Mouse (Mus musculus) left cerebral cortex, postnatal 36 days (tissue): Measurements from ENCODE around the gene Hist2h2ac. TPM values are rescaled to one million over a fixed set of nuclear protein-coding genes. Genes with fewer than 3 reads are reported as not detected.
A peak's percentile ranks its signal among the peaks of the same experiment; 100 is the strongest.
"Not testable (repeated sequence)": the region's sequence is repeated elsewhere in the genome, so short reads cannot be mapped to it uniquely, and the experiment has no call there.

Experiments used
- DNase-seq, 2 experiments: peaks; one replicate each; pipeline ENCODE4 v3.0.0; 2021 to 2022; ENCODE audit warnings: low spot score in 2 of 2, mixed read lengths in 1 of 2
- intact Hi-C: fragments of 180-260 bp; cut with DNase I; formaldehyde crosslinking; loops from one replicate; pipeline ENCODE4 v1.15.1; 2025
- total RNA-seq, 2 experiments: library from RNA; stranded (reverse); gene quantifications; 2 replicates each; pipeline ENCODE4 v1.2.3; 2021

Gene Hist2h2ac
- total RNA-seq, 2 experiments from 2014 or later = 24.2 to 27.9 TPM

DNA sequence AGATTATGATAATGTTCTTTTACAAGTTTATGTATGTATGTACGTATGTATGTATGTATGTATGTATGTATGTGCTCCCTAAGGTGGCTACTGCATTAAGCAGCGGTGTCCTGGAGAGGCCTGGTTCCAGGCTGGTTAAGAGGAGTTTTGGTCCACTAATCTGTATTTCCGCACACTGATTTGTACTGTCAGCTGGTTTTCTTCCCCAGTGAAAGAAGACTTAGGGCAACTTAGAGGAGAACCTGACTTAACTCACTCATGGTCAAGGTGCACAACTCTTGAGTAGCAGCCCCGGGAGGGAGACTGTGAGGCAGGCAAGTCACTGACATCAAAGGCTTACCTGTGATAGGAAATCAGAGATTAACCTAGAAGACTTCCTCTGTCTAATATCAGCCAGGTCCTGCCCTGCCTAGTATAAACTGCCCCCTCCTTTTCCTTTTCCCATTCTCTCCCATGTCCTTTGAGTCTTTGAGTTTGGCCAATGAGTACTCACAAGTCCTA, 16.2 kb upstream of the Hist2h2ac start:
- DNase-seq = no peak
- intact Hi-C loops = no loop called here

DNA sequence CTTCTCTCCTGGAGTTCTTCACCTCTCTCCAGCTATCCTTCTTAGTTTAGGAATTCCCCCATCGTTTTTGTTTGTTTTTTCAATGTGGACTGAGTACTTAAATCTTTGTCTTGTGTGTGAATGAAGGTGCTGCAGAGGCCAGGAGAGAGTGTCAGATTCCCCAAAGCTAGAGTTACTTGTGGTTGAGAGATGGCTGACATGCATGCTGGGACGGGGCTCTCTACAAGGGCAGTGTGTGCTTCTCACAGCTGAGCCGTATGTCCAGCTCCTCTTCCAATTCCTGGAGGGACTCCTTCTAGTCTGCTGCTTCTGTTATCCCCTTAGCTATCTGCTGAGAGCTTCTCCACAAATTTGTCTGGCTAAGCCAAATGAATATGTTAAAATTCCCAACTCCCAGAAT, 15.2 kb upstream of the Hist2h2ac start:
- DNase-seq = no peak
- intact Hi-C loops = no loop called here

DNA sequence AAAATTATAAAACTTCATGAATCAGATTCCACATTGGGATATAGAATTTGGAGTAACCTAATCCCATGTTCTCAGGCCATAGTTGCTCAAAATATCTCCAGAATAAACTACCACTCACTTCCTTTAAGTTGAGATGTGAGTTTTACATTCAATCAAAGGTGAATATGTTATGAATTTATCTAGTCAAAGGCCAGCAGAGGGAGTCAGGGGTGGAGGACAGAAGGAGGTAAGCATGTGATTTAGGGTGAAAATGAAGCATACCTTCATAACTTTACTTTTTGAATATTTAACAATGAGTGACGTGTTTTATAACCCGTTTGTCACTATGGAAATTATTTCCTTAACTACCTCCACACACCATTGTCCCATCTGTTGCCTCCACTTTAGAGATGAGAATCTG, 14.2 kb upstream of the Hist2h2ac start:
- intact Hi-C loops = no loop called here
- no peak for DNase-seq

DNA sequence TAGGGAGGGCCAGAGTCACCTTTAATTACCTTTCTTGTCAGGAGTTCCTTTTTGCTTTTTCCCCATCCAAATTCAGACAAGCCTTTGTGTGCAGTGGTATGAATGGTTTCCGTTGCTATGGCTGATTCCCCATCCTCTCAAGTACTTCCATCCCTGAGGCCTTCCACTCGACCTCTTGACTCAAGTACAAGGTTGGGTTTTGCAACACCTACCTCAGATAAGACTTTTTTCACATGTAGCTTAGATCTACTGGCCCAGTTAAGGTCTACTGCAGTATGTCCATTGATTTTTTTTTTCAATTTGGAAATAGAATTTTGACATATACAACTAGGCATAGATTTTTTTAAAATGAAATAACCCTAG, 11.1 kb upstream of the Hist2h2ac start:
- DNase-seq = no peak
- intact Hi-C loops = no loop called here

DNA sequence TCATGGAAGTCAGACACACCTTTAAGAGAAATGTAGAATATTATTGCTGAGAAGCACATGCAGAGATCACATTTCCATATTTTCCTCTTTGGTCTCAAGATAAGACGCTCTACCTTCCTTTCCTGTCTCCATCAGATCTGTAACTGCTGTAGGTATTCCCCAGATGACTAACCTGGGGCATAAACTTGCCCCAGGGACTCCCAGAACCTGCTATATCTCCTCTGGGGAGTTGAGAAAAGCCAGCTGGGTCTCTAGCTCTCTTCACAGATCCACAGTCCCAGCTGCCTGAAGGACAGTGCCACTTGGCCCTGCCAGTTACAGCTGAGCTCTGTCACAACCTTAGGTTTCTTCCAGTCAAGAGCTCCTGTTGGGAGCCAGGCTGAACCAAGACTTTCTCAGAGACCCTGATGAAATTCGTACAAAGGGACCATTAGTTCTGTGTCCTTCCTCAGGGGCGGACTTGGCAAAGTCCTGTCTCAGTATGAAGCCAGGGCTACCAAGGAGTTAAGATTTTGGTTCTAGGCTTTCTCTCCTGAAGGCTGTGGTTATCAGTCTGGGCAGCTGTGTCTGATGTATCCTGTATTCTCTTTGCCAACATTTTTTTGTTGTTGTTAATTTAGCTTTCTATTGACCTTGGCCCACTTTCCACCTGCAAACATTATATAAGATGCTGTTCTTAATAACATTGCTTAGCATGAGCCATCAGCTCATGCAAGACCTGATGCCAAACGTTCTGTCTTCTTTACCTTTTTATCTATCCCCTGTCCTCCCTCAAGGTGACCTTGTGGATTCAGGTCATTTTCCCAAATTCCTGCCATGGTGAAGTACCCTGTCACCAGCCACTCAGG, 10.5 kb upstream of the Hist2h2ac start:
- no peak for DNase-seq
- intact Hi-C loops = no loop called here

DNA sequence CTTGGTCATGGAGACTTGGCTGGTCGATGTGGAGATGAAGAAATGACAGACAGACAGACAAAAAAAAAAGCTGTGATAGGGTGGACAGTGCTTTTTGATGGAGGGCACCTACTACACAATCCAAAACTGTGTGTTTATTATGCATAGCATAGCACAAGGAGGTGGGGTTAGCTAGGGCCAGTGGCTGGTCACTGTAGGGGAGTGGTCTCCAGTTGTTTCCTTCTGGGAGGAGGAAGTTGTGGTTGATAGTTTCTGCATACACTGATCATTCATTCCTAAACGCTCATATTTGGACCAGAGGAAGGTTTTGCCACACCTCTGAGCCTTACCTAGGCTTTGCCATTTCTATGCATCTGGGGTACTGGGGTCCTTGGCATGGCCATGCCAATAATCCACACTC, 9.7 kb upstream of the Hist2h2ac start:
- no peak for DNase-seq
- intact Hi-C loops = no loop called here

DNA sequence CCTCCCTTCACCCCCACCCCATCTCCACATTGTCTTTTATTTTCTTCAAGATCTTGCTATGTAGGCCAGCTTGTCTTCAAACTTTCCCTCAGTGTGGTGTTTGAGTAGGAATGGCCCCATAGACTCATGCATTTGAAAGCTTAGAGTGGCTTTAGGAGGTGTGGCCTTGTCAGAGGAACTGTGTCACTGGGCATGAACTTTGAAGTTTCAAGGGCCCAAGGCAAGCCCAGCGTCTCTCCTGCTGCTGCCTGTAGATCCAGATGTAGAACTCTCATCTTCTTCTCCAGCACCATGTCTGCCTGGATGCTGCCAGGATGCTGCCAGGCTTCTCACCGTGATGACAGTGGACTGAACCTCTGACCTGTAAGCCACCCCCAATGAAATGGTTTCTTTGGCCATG, 8.1 kb upstream of the Hist2h2ac start:
- no peak for DNase-seq
- intact Hi-C loops = no loop called here

DNA sequence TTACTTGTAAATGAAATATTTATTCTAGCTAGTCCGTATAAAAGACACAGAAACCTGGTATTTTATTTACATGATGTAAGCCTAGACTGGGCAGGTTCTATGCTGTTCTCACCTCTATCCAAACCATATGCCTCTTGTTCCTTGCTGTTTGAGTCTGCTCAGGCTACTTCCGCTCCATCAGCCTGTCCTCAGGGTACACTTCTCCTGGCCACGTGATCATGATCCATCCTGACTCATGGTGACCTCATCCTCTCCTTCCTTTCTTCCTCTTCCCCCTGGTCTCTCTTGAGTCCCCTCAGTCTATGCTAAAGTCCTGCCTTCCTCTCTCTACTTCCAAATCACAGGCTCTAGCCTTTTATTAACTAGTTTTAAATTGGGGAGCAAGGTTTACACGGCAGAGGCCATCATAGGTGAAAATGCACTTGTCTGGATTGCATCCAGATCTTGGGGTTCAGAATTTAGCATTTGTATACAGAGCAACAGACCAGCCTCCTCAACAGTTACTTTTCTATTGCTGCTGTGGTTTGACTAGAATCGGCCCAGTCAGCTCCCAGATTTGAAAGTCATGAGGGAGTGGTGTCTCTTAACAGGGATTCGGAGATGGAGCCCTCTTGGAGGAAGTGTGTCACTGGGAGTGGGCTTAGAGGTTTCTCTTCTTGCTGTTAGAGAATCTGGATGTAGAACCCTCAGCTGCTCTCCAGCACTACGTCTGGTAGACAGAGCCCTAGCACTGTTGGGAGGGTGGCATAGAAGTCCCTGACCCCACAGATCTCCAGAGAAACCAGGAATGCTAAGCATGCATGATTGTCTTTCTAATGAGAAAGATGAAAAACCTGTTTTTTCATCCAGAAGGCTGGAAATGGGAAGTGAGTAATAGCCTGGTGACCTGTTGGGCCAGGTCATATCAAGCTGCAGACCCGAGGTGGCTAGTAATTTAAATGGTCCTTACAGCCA, 6.3 kb upstream of the Hist2h2ac start:
- intact Hi-C loops = no loop called here
- no peak for DNase-seq

DNA sequence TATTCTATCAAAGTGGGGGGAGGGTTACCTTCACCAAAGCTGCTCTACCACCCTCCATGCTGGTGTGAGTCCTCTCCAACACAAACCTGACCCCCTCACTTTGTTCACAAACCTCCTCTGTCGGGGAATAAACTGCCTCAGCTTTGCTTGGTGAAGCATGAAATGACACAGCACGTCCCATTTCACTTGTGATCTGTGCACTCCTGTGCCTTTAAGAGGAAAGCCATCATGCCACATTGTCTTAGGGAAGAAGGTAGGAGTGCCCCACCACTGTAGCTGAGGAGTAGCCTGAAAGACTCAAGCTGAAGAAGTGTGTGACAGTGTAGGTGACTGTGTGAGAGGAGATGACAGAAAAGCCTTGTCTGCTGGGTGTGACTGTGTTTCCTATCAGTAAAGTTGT, 4.7 kb upstream of the Hist2h2ac start:
- no peak for DNase-seq
- intact Hi-C loops = no loop called here

DNA sequence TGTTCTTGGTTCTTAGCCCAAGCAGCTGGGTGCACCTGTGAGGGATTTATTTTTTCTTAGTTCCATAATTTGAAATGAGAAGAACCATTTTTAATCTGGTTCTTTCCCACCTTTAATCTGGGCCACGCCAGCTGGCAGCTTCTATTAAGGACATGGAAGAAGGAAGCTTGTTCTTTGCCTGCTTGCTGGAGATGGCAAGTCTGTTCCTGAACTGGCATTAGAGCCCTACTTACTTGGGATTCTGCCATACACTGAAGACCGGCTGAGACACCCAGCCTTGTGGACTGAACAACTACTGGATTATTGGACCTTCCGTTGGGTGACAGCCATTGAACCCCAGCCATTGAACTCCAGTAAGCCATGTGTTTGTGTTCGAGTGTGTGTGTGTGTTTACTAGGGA, 2.1 kb upstream of the Hist2h2ac start:
- intact Hi-C loops = no loop called here

DNA sequence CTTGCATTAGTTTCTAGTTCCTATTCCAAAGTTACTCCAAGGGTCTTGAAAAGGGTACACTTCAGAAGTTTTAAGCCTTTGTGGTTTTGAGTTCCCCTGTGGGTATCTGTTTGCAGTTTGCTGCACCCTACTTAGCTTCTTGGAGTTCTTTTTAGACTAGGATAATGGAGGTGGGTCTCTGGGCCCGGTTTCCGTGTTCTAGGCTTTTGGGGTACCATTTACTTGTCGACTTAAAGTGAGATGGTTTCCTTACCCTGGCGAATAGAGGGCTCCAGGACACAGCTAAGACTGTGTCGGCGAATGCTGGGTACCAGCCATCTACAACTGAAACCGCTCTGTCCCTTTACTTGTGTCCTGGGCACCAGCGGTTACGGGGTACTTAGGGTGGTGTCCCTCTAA, 959 bp upstream of the Hist2h2ac start:
- intact Hi-C loops = loop anchor here (2.0 kb wide), 2 partner anchors 23 to 41 kb away; partner anchors contain the start of genes Hist2h2aa1 and Hist2h4
- no peak for DNase-seq

More for the DNA sequence above, 2.1 kb upstream of the Hist2h2ac start:
- no peak for DNase-seq

DNA sequence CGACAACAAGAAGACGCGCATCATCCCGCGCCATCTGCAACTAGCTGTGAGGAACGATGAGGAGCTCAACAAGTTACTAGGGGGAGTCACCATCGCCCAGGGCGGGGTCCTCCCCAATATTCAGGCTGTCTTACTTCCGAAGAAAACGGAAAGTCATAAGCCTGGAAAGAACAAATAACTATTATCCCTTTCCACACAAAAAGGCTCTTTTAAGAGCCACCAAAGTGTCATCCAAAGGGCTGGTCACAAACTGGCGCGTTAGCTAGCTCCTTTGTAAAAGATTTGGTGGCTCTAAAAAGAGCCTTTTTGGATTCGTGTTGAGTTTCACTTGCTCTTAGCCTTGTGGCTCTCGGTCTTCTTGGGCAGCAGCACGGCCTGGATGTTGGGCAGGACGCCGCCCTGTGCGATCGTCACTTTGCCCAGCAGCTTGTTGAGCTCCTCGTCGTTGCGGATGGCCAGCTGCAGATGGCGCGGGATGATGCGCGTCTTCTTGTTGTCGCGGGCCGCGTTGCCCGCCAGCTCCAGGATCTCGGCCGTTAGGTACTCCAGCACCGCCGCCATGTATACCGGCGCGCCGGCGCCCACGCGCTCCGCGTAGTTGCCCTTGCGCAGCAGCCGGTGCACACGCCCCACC, 432 bp downstream of the Hist2h2ac start:
- intact Hi-C loops = loop anchor here (2.0 kb wide), 2 partner anchors 25 to 43 kb away; partner anchors contain the start of genes Hist2h2aa1 and Hist2h4
- not testable (repeated sequence) for DNase-seq

DNA sequence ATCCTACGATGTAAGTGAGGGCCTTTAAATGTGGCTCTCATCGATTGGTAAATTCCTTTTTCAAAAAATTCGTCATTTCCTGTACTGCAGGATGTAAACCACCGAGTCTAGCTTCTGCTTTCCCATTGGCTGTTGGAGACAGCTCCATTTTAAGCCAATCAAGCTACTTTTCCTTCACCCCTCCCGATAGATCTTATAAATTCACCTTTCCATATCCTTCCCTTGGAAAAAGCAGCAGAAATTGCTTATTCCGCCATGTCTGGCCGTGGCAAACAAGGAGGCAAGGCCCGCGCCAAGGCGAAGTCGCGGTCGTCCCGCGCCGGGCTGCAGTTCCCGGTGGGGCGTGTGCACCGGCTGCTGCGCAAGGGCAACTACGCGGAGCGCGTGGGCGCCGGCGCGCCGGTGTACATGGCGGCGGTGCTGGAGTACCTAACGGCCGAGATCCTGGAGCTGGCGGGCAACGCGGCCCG, 984 bp downstream of the Hist2h2ac start, which contains the start of the genes Bola1 and Hist2h2ab:
TSS of gene Bola1 (minus strand) at position 49 of the 470 bp plus-strand sequence.
TSS of gene Hist2h2ab (plus strand) at position 205 of the 470 bp plus-strand sequence.
- peak; percentile 84 to 86 for DNase-seq
- intact Hi-C loops = loop anchor here (2.0 to 5.0 kb wide), 3 partner anchors 25 to 152 kb away; partner anchors contain the start of genes Hist2h2aa1 and Hist2h4

DNA sequence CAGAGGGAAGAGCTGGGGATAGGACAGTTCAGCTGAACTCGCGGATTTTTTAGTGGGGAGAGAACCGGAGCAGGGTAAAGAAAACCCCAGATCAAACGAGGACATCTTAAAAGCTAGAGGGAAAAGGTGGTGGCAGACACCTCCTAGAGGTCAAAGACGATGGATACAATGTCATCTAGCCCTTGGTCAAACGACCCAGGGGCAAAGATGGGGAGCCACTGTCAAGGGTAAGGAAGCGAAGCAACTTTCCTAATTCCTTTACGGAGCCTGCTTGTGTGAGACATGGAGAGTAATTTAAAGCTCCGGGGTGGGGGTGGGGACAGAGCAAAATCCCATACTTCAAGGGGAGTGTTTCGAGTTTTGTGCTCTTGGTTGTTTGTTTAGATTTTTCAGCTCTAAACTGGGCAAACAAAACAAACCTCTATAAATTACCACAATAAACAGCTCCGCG, 1.5 kb downstream of the Hist2h2ac start:
- intact Hi-C loops = loop anchor here (5.0 kb wide), 1 partner anchor 152 kb away; no protein-coding TSS in a partner anchor
- DNase-seq = peak; percentile 23 to 32

DNA sequence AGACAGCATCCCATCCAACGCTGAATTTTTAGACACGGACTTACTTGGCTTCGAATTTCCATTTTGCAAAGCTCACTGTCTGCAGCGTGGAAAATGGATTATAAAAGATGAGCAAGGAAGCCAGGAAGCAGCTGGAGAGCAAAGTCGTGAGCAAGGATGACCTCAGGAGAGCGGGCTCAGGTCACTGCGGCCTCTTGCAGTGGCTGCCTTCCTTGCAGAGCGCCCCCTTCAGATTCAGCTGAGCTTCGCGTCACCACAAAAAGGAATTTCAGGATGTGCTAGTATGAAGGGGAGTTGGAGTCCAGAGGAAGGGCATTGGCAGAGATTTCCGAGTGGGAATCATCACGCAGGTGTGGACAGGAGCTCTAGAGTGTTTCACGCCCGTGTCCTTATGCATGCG, 11.4 kb downstream of the Hist2h2ac start:
- intact Hi-C loops = no loop called here

DNA sequence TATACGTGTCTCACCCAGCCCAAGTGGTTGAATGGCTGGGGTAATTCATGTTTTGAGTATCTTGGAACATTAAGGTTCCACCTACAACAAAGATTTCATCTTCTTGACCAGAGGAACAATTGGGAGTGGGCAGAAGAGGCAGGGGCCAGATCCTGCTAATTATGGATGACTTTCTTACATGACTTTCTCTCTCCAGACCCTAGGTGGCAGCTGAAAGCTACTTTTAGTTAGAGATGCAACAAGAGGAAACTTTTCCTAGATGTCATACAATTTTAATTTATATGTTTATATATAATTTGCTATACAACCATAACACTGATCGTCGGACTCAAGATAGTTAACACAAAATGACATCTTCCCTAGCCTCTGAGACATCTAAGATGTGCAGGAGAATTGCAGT, 12.9 kb downstream of the Hist2h2ac start:
- intact Hi-C loops = no loop called here
- DNase-seq = no peak

More for the DNA sequence above, 11.4 kb downstream of the Hist2h2ac start:
- no peak for DNase-seq

DNA sequence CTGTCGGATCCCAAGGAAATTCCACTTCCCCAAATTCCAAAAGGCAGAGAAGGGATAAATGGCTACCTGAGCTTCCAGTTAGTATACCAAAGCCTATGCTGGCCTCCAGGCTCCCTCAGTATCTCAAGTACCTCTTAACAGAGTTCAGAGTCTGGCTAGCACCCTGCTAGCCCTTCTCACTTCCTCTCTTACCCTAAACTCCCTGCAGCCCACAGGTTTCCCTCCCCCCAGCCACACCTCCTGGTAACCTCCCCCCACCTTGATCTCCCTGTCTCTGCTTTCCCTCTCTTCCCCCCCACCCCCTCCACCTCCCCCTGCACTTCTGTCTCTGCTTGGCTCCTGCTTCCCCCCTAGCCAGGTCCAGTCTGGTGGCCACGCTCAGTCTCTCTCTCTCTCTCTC, 20.9 kb downstream of the Hist2h2ac start:
- intact Hi-C loops = no loop called here
- no peak for DNase-seq

DNA sequence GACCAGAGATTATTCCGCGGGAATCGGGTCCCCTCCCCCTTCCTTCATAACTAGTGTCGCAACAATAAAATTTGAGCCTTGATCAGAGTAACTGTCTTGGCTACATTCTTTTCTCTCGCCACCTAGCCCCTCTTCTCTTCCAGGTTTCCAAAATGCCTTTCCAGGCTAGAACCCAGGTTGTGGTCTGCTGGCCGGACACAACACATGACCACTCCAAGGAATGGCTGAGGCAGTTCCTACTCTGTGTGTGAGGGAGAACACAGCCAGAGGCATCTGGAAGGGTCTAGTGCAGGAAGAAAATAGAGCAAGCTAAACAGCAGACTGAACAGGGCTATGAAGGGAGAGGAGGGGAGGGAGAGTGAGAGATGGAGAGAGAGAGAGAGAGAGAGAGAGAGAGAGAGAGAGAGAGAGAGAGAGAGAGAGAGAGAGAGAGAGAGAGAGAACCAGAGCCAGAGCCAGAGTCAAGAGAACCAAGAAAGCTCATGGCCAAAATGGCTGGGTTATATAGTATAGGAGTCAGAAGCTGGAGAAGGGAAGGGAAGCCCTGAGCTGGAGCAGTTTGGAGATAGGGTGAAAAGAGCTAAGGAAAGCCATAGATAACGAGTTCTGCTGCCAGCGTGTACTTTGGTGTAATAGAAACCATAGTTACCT, 22.0 kb downstream of the Hist2h2ac start:
- intact Hi-C loops, DNase-seq: not testable (repeated sequence)

DNA sequence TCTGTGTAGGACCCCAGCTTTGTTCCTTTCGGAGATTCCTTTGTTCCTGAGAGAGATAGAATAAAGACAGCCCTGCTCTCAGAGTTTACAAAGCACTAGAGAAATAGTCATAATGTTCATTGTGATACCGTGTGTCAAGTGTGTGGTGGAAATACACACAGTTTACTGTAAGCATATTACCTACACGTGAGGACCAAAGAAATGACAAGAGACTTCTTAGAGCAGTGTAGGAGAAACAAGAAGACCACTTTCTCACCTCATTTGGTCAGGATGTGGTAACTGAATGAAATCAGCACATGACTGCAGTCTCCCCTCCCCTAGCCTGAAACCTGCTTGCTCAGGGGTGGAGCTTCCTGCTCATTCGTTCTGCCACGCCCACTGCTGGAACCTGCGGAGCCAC, 22.5 kb downstream of the Hist2h2ac start:
- intact Hi-C loops = no loop called here
- DNase-seq = no peak
